In the genomic region with DNA sequence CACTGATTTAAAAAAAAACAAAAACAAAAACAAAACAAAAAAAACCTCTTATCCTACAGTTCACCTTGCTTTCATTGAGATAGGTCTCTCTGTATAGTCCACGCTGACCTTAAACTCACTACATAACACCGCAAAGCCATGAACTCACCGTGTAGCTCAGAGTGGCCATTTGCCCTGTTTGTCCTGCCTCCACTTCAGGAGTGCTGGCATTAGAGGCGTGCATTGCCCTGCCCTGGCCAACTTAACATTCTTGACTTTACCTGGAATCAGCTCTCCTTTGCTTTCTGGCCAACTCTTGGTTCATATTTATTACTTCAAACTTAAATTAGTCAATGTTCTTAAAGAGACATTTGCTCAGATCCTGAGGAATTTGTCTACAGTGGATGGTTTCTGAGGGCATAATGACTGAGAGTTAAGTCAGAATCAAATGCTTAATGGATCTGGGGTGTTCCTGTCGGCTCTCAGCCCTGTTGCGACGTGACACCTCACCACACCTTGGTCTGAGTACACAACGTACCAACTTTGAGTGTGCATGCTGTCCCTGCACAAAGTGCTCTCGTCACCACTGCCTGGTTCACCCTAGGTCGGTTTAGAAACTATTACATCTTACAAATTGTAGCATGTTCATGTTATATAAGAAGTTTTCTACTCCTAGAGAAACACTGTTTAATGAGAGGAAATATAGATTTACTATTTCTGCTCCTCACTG, we compare ENCODE assay signal across 13 mouse cellular contexts. TPM values are rescaled to one million over a fixed set of nuclear protein-coding genes. Genes with fewer than 3 reads are reported as not detected.
"Had no signal": no experiment of that assay in that cellular context is flagged by ENCODE, and none has a peak within 500 bp of the region (broad histone marks: within the 10 kb centered on the region; RNA-seq: fewer than 3 reads in every experiment).

No protein-coding gene starts in this region.

- H3K4me3 ChIP-seq: kidney, embryonic 15.5 days; limb, embryonic 10.5 days; midbrain, embryonic 12.5 days; neural tube, embryonic 13.5 days; stomach, embryonic 15.5 days had no signal

- H3K4me2 ChIP-seq: kidney, embryonic 15.5 days; liver, embryonic 11.5 days; midbrain, embryonic 12.5 days; neural tube, embryonic 13.5 days; stomach, embryonic 15.5 days had no signal

- H3K27ac ChIP-seq: kidney, embryonic 15.5 days; limb, embryonic 10.5 days; midbrain, embryonic 12.5 days; neural tube, embryonic 13.5 days; stomach, embryonic 15.5 days had no signal

- H3K9me3 ChIP-seq: limb, embryonic 10.5 days; midbrain, embryonic 12.5 days; stomach, embryonic 15.5 days had no signal

- H3K9ac ChIP-seq: kidney, embryonic 15.5 days; midbrain, embryonic 12.5 days; neural tube, embryonic 13.5 days; stomach, embryonic 15.5 days had no signal

- DNase-seq: kidney, adult 11 months; kidney, postnatal 14 days; retina, postnatal 1 day; right cerebral cortex, postnatal 14 days; thymus, postnatal 36 days had no signal

- H3K4me1 ChIP-seq: kidney, embryonic 15.5 days; limb, embryonic 10.5 days; midbrain, embryonic 12.5 days; neural tube, embryonic 13.5 days; stomach, embryonic 15.5 days had no signal

- H3K36me3 ChIP-seq: kidney, embryonic 15.5 days; limb, embryonic 10.5 days; midbrain, embryonic 12.5 days; neural tube, embryonic 13.5 days; stomach, embryonic 15.5 days had no signal

- H3K27me3 ChIP-seq: kidney, embryonic 15.5 days; neural tube, embryonic 13.5 days; stomach, embryonic 15.5 days had no signal

- ATAC-seq: midbrain, embryonic 16.5 days had no signal

RNA-seq across cellular contexts. Expression of a gene that starts 44.5 kb away (rescaled TPM):
- total RNA-seq: megakaryocyte-erythroid progenitor cell, adult 5-6 weeks had no signal
